Mouse (Mus musculus): ENCODE results near the gene Clhc1. TPM values are rescaled to one million over a fixed set of nuclear protein-coding genes. Genes with fewer than 3 reads are reported as not detected.

The Clhc1 gene
- polyA plus RNA-seq, 1 experiment from 2014 or later, result 0.17 TPM

DNA sequence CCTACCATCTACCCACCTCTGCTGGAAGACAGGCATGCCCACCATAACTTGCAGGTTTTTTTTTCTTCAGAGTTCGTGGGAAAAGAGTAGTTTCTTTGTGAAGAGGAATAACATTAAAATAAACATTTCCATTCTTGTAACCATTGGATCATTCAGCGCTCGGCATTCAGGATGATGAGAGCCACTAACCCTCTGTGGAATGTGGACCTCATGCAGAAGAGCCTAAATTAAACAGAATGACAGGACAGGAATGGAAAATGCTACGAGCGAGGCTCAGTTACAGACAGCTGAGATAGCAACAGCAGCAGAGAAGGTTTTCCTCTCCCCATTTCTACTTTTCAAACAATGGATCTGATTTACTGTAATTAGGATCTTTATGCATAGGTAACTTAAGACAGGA, 78.8 kb downstream of the Clhc1 start:
- WGBS, result 84% methylated on average over 5 of the region's 5 CpGs
- no peak overlapping the region for H3K9ac ChIP-seq (ENCODE audit: low read depth, low read length)
- H3K4me3 ChIP-seq (ENCODE audit: low read depth, low read length), result no peak overlapping the region
- no peaks in the 10 kb centered on the region for H3K36me3 ChIP-seq (ENCODE audit: control insufficient read depth, insufficient read depth, low read length)
- no peak overlapping the region for H3K4me2 ChIP-seq (replicated peaks; ENCODE audit: low read depth, low read length)
- H3K27ac ChIP-seq (ENCODE audit: low read depth, low read length), result no peak overlapping the region
- DNase-seq (ENCODE audit: low spot score) (no peak), ATAC-seq (ENCODE audit: low FRiP score) (no peak)
- no peaks in the 10 kb centered on the region for H3K4me1 ChIP-seq (replicated peaks; ENCODE audit: control insufficient read depth, insufficient read depth, low read length)
- no peaks in the 10 kb centered on the region for H3K27me3 ChIP-seq (ENCODE audit: control insufficient read depth, insufficient read depth, low read length)
- H3K9me3 ChIP-seq (ENCODE audit: control insufficient read depth, low read length), result no peaks in the 10 kb centered on the region

DNA sequence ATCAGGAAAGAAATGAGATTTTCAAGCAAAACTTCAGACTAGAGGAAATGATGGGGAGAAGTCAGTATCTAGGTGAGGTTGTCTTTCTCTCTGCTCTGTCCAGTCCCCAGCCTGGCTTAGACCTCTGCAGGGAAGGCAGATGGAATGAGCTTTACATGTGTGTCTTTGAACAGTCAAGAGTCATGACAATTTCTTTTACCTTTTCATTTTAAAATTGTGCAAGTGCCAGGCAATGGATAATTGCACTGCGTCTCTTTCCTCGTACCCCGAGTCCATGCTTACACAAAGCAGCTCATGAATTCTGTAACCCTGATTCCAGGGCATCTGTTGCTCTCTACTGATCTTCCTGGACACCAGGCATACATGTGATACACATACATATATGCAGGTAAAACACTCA, 80.0 kb downstream of the Clhc1 start:
- Histone ChIP-seq H3K9ac (ENCODE audit: low read depth, low read length) (no peak overlapping the region), H3K4me3 (ENCODE audit: low read depth, low read length) (no peak overlapping the region), H3K4me1 (replicated peaks; ENCODE audit: control insufficient read depth, insufficient read depth, low read length) (no peaks in the 10 kb centered on the region), H3K27me3 (ENCODE audit: control insufficient read depth, insufficient read depth, low read length) (no peaks in the 10 kb centered on the region), H3K36me3 (ENCODE audit: control insufficient read depth, insufficient read depth, low read length) (no peaks in the 10 kb centered on the region), H3K27ac (ENCODE audit: low read depth, low read length) (no peak overlapping the region), H3K9me3 (ENCODE audit: control insufficient read depth, low read length) (no peaks in the 10 kb centered on the region), H3K4me2 (replicated peaks; ENCODE audit: low read depth, low read length) (no peak overlapping the region)
- WGBS, result 92% methylated on average over 3 of the region's 3 CpGs
- no peak for DNase-seq (ENCODE audit: low spot score)
- ATAC-seq (ENCODE audit: low FRiP score), result no peak

Other genes with a start within 250 kb of the Clhc1 start
- gene Ccdc88a, start 174.3 kb upstream of the Clhc1 start, polyA plus RNA-seq (2014; fragmentation: Nextera tagmentation; extraction: Ambion mirVana), result 54.3 and 58.1 TPM in 2 replicates
- 23.3 and 24.9 TPM in 2 replicates for gene Prorsd1, start 32.9 kb upstream of the Clhc1 start, polyA plus RNA-seq (2014; fragmentation: Nextera tagmentation; extraction: Ambion mirVana)
- 42.2 and 49.9 TPM in 2 replicates for gene Mtif2, start 21.5 kb upstream of the Clhc1 start, polyA plus RNA-seq (2014; fragmentation: Nextera tagmentation; extraction: Ambion mirVana)
- gene Rps27a, start 159 bp downstream of the Clhc1 start, polyA plus RNA-seq (2014; fragmentation: Nextera tagmentation; extraction: Ambion mirVana), result 957 and 965 TPM in 2 replicates
- 73.7 and 83.9 TPM in 2 replicates for gene Rtn4, start 145.0 kb downstream of the Clhc1 start, polyA plus RNA-seq (2014; fragmentation: Nextera tagmentation; extraction: Ambion mirVana)

Data from hindbrain, embryonic 11.5 days (tissue).